Mouse (Mus musculus) midbrain, embryonic 11.5 days (tissue): ENCODE results near the gene Sbf1. TPM values are rescaled to one million over a fixed set of nuclear protein-coding genes. Genes with fewer than 3 reads are reported as not detected.

Experiments used
- ATAC-seq: fragments of 200-750 bp; cut with Nextera tagmentation; 2 replicates; pipeline ENCODE4 v1.8.0; 2017; ENCODE audit warnings: moderate TSS enrichment, moderate library complexity; ENCODE audit not compliant: low FRiP score
- DNase-seq: peaks from one replicate; pipeline ENCODE4 v3.0.0; 2015; ENCODE audit warnings: low spot score; ENCODE audit errors: missing footprints
- H3K27ac ChIP-seq: fragments of 300-500 bp; sonication (generic); 2 replicates; pipeline ENCODE4 v1.5.1; 2014; ENCODE audit warnings: low read depth, low read length
- H3K27me3 ChIP-seq: fragments of 300-500 bp; sonication (generic); 2 replicates; pipeline ENCODE4 v1.6.1; 2014; ENCODE audit warnings: mild to moderate bottlenecking, low read length, moderate library complexity, mixed read lengths; ENCODE audit not compliant: control insufficient read depth, insufficient read depth
- H3K36me3 ChIP-seq: fragments of 300-500 bp; sonication (generic); 2 replicates; pipeline ENCODE4 v1.6.1; 2014; ENCODE audit warnings: mild to moderate bottlenecking, low read length, moderate library complexity, mixed read lengths; ENCODE audit not compliant: control insufficient read depth, insufficient read depth
- H3K4me1 ChIP-seq: fragments of 300-500 bp; sonication (generic); 2 replicates; pipeline ENCODE4 v1.6.1; 2014; ENCODE audit warnings: low read length; ENCODE audit not compliant: control insufficient read depth, insufficient read depth
- H3K4me2 ChIP-seq: fragments of 300-500 bp; sonication (generic); 2 replicates; pipeline ENCODE4 v1.6.1; 2014; ENCODE audit warnings: mild to moderate bottlenecking, moderate library complexity
- H3K4me3 ChIP-seq: fragments of 300-500 bp; sonication (generic); 2 replicates; pipeline ENCODE4 v1.5.1; 2014; ENCODE audit warnings: low read depth, low read length
- H3K9ac ChIP-seq: fragments of 300-500 bp; sonication (generic); 2 replicates; pipeline ENCODE4 v1.6.1; 2014; ENCODE audit warnings: low read length
- H3K9me3 ChIP-seq: fragments of 300-500 bp; sonication (generic); 2 replicates; pipeline ENCODE4 v1.6.1; 2016; ENCODE audit warnings: low read length; ENCODE audit not compliant: control insufficient read depth
- WGBS: fragments of 180-500 bp; shearing (Covaris S2); extraction: QIAGEN DNeasy Blood & Tissue Kit; methylation state at CpG from one replicate; pipeline ENCODE4 v1.1.7; 2014; 5-methylcytosine and 5-hydroxymethylcytosine counted together
- polyA plus RNA-seq: library from polyadenylated mRNA; unstranded; fragments of >200 nt; fragmentation: Nextera tagmentation; extraction: Ambion mirVana; gene quantifications from 2 replicates; pipeline ENCODE4 v1.2.1, GENCODE M21; 2014

Sbf1 gene
- polyA plus RNA-seq, 1 experiment from 2014 or later: 53.3 TPM

GRCm38 (mm10) chr15:89326441-89326840, 11.3 kb upstream of the Sbf1 start:
- Histone ChIP-seq H3K4me2 (no peak overlapping the region), H3K27ac (no peak overlapping the region), H3K27me3 (no peaks in the 10 kb centered on the region), H3K36me3 (no peaks in the 10 kb centered on the region), H3K4me1 (no peaks in the 10 kb centered on the region), H3K9ac (no peak overlapping the region), H3K9me3 (no peaks in the 10 kb centered on the region), H3K4me3 (no peak overlapping the region)
- ATAC-seq (no peak), DNase-seq (no peak)
- 78% methylated on average over 5 of the region's 5 CpGs for whole genome bisulfite sequencing

- no peaks in the 10 kb centered on the region for H3K36me3 ChIP-seq
- H3K4me2 ChIP-seq: no peak overlapping the region
- ATAC-seq: no peak
- H3K4me1 ChIP-seq: no peaks in the 10 kb centered on the region
- no peaks in the 10 kb centered on the region for H3K9me3 ChIP-seq
- H3K27ac ChIP-seq: no peak overlapping the region
- no peak for DNase-seq
- 78% methylated on average over 4 of the region's 4 CpGs for WGBS
- no peak overlapping the region for H3K4me3 ChIP-seq
- no peaks in the 10 kb centered on the region for H3K27me3 ChIP-seq
- no peak overlapping the region for H3K9ac ChIP-seq
Measured at GRCm38 (mm10) chr15:89323656-89324055, 8.5 kb upstream of the Sbf1 start.

GRCm38 (mm10) chr15:89322670-89323522, 7.8 kb upstream of the Sbf1 start, which contains the start of gene Adm2:
TSS of gene Adm2 (plus strand) at chr15:89322720.
- DNase-seq (no peak), ATAC-seq (no peak)
- 9% methylated on average over 26 of the region's 26 CpGs for WGBS
- Histone ChIP-seq H3K9me3 (no peaks in the 10 kb centered on the region), H3K4me1 (no peaks in the 10 kb centered on the region), H3K4me2 (peak within 1 kb of the TSS; percentile 26), H3K27me3 (no peaks in the 10 kb centered on the region), H3K27ac (no peak within 1 kb of the TSS), H3K36me3 (no peaks in the 10 kb centered on the region), H3K9ac (no peak within 1 kb of the TSS), H3K4me3 (no peak within 1 kb of the TSS)

GRCm38 (mm10) chr15:89321264-89321663, 6.2 kb upstream of the Sbf1 start:
- WGBS: 81% methylated on average over 8 of the region's 8 CpGs

GRCm38 (mm10) chr15:89316146-89316545, 1.0 kb upstream of the Sbf1 start:
- Histone ChIP-seq H3K27me3 (no peaks in the 10 kb centered on the region), H3K27ac (no peak overlapping the region), H3K4me3 (no peak overlapping the region), H3K9me3 (no peaks in the 10 kb centered on the region), H3K4me2 (no peak overlapping the region), H3K4me1 (peaks cover 20% of the 10 kb centered on the region), H3K36me3 (no peaks in the 10 kb centered on the region), H3K9ac (no peak overlapping the region)
- no peak for DNase-seq
- no peak for ATAC-seq
- WGBS: 59% methylated on average over 11 of the region's 11 CpGs

More at GRCm38 (mm10) chr15:89321264-89321663, 6.2 kb upstream of the Sbf1 start:
- Histone ChIP-seq H3K4me1 (no peaks in the 10 kb centered on the region), H3K9ac (no peak overlapping the region), H3K9me3 (no peaks in the 10 kb centered on the region), H3K4me3 (no peak overlapping the region), H3K4me2 (no peak overlapping the region), H3K27ac (no peak overlapping the region), H3K27me3 (no peaks in the 10 kb centered on the region), H3K36me3 (no peaks in the 10 kb centered on the region)
- no peak for ATAC-seq
- no peak for DNase-seq

GRCm38 (mm10) chr15:89314511-89315189, 461 bp downstream of the Sbf1 start:
- Histone ChIP-seq H3K4me2 (peak overlapping the region; percentile 67), H3K36me3 (no peaks in the 10 kb centered on the region), H3K27ac (no peak overlapping the region), H3K9ac (peak overlapping the region; percentile 91), H3K27me3 (no peaks in the 10 kb centered on the region), H3K4me3 (peak overlapping the region; percentile 98), H3K9me3 (no peaks in the 10 kb centered on the region), H3K4me1 (peaks cover 20% of the 10 kb centered on the region)
- peak; percentile 51; the same call in 1 of the 2 replicates for ATAC-seq
- peak; percentile 90 for DNase-seq
- under 1% methylated on average over 54 of the region's 58 CpGs for WGBS

GRCm38 (mm10) chr15:89314107-89314506, 1.0 kb downstream of the Sbf1 start:
- Histone ChIP-seq H3K4me3 (peak overlapping the region; percentile 98), H3K27ac (no peak overlapping the region), H3K9ac (peak overlapping the region; percentile 91), H3K27me3 (no peaks in the 10 kb centered on the region), H3K4me2 (peak overlapping the region; percentile 67), H3K4me1 (peaks cover 20% of the 10 kb centered on the region), H3K36me3 (no peaks in the 10 kb centered on the region), H3K9me3 (no peaks in the 10 kb centered on the region)
- DNase-seq (no peak), ATAC-seq (no peak)
- WGBS: 34% methylated on average over 3 of the region's 3 CpGs

- no peak for ATAC-seq
- 86% methylated on average over 4 of the region's 4 CpGs for WGBS
Measured at GRCm38 (mm10) chr15:89313359-89313758, 1.8 kb downstream of the Sbf1 start.

GRCm38 (mm10) chr15:89309962-89310498, 5.1 kb downstream of the Sbf1 start:
- Histone ChIP-seq H3K27ac (no peak overlapping the region), H3K4me2 (no peak overlapping the region), H3K9me3 (no peaks in the 10 kb centered on the region), H3K36me3 (peaks cover 13% of the 10 kb centered on the region), H3K27me3 (no peaks in the 10 kb centered on the region), H3K9ac (no peak overlapping the region), H3K4me3 (no peak overlapping the region), H3K4me1 (peaks cover 20% of the 10 kb centered on the region)
- ATAC-seq (no peak), DNase-seq (no peak)
- WGBS: 81% methylated on average over 6 of the region's 6 CpGs

More at GRCm38 (mm10) chr15:89313359-89313758, 1.8 kb downstream of the Sbf1 start:
- no peak overlapping the region for H3K4me3 ChIP-seq
- H3K4me2 ChIP-seq: no peak overlapping the region
- H3K27ac ChIP-seq: no peak overlapping the region
- no peaks in the 10 kb centered on the region for H3K36me3 ChIP-seq
- H3K4me1 ChIP-seq: peaks cover 20% of the 10 kb centered on the region
- no peaks in the 10 kb centered on the region for H3K9me3 ChIP-seq
- DNase-seq: no peak
- no peak overlapping the region for H3K9ac ChIP-seq
- H3K27me3 ChIP-seq: no peaks in the 10 kb centered on the region
